Mouse (Mus musculus) hindbrain, embryonic 11.5 days (tissue): ENCODE data around the gene Rusc2. TPM values are rescaled to one million over a fixed set of nuclear protein-coding genes. Genes with fewer than 3 reads are reported as not detected.

Experiments
- ATAC-seq: fragments of 200-750 bp; cut with Nextera tagmentation; 2 replicates; pipeline ENCODE4 v1.8.0; 2017; ENCODE audit warnings: mild to moderate bottlenecking, moderate TSS enrichment, moderate library complexity; ENCODE audit not compliant: low FRiP score
- DNase-seq: peaks from one replicate; pipeline ENCODE4 v3.0.0-alpha.2; 2015; ENCODE audit warnings: low spot score
- H3K27ac ChIP-seq: fragments of 300-500 bp; sonication (generic); 2 replicates; pipeline ENCODE4 v1.5.1; 2014; ENCODE audit warnings: mild to moderate bottlenecking, low read depth, low read length
- H3K27me3 ChIP-seq: fragments of 300-500 bp; sonication (generic); 2 replicates; pipeline ENCODE4 v1.6.1; 2014; ENCODE audit warnings: mild to moderate bottlenecking, low read length, moderate library complexity, mixed read lengths; ENCODE audit not compliant: control insufficient read depth, insufficient read depth
- H3K36me3 ChIP-seq: fragments of 300-500 bp; sonication (generic); 2 replicates; pipeline ENCODE4 v1.6.1; 2014; ENCODE audit warnings: mild to moderate bottlenecking, low read length, moderate library complexity, mixed read lengths; ENCODE audit not compliant: control insufficient read depth, insufficient read depth
- H3K4me1 ChIP-seq: fragments of 300-500 bp; sonication (generic); replicated peaks from 2 replicates; pipeline ENCODE4 v1.6.1; 2014; ENCODE audit warnings: low read length, mixed read lengths; ENCODE audit not compliant: control insufficient read depth, insufficient read depth
- H3K4me2 ChIP-seq: fragments of 300-500 bp; sonication (generic); replicated peaks from 2 replicates; pipeline ENCODE4 v1.6.1; 2014; ENCODE audit warnings: mild to moderate bottlenecking, low read depth, low read length
- H3K4me3 ChIP-seq: fragments of 300-500 bp; sonication (generic); 2 replicates; pipeline ENCODE4 v1.5.1; 2014; ENCODE audit warnings: low read depth, low read length
- H3K9ac ChIP-seq: fragments of 300-500 bp; sonication (generic); 2 replicates; pipeline ENCODE4 v1.6.1; 2014; ENCODE audit warnings: low read depth, low read length
- H3K9me3 ChIP-seq: fragments of 300-500 bp; sonication (generic); 2 replicates; pipeline ENCODE4 v1.6.1; 2016; ENCODE audit warnings: low read length; ENCODE audit not compliant: control insufficient read depth
- WGBS: fragments of 180-500 bp; shearing (Covaris S2); extraction: QIAGEN DNeasy Blood & Tissue Kit; methylation state at CpG from one replicate; pipeline ENCODE4 v1.1.7; 2014; 5-methylcytosine and 5-hydroxymethylcytosine counted together
- polyA plus RNA-seq: library from polyadenylated mRNA; unstranded; fragments of >200 nt; fragmentation: Nextera tagmentation; extraction: Ambion mirVana; gene quantifications from 2 replicates; pipeline ENCODE4 v1.2.1, GENCODE M21; 2014

Gene Rusc2
- polyA plus RNA-seq, 1 experiment from 2014 or later = 19.1 TPM

GRCm38 (mm10) chr4:43417269-43418062 is 35.7 kb downstream of the Rusc2 start:
- no peak overlapping the region for H3K9ac ChIP-seq
- ATAC-seq (no peak), DNase-seq (no peak)
- no peaks in the 10 kb centered on the region for H3K9me3 ChIP-seq
- no peak overlapping the region for H3K27ac ChIP-seq
- H3K27me3 ChIP-seq = no peaks in the 10 kb centered on the region
- H3K4me3 ChIP-seq = no peak overlapping the region
- 0 out of 2 replicates have a peak, but pooled peaks cover 5% of the 10 kb centered on the region for H3K36me3 ChIP-seq
- no peaks in the 10 kb centered on the region for H3K4me1 ChIP-seq
- H3K4me2 ChIP-seq = no peak overlapping the region
- 80% methylated on average over 16 of the region's 16 CpGs for WGBS

GRCm38 (mm10) chr4:43418450-43418849 is 36.7 kb downstream of the Rusc2 start:
- no peak overlapping the region for H3K4me3 ChIP-seq
- 0 out of 2 replicates have a peak, but pooled peaks cover 5% of the 10 kb centered on the region for H3K36me3 ChIP-seq
- no peak for DNase-seq
- no peaks in the 10 kb centered on the region for H3K9me3 ChIP-seq
- WGBS = 78% methylated on average over 4 of the region's 4 CpGs
- H3K4me2 ChIP-seq = no peak overlapping the region
- no peak for ATAC-seq
- H3K27ac ChIP-seq = no peak overlapping the region
- no peaks in the 10 kb centered on the region for H3K4me1 ChIP-seq
- peaks cover under 1% of the 10 kb centered on the region; the same call in 1 of the 2 replicates for H3K27me3 ChIP-seq
- H3K9ac ChIP-seq = no peak overlapping the region

DNA sequence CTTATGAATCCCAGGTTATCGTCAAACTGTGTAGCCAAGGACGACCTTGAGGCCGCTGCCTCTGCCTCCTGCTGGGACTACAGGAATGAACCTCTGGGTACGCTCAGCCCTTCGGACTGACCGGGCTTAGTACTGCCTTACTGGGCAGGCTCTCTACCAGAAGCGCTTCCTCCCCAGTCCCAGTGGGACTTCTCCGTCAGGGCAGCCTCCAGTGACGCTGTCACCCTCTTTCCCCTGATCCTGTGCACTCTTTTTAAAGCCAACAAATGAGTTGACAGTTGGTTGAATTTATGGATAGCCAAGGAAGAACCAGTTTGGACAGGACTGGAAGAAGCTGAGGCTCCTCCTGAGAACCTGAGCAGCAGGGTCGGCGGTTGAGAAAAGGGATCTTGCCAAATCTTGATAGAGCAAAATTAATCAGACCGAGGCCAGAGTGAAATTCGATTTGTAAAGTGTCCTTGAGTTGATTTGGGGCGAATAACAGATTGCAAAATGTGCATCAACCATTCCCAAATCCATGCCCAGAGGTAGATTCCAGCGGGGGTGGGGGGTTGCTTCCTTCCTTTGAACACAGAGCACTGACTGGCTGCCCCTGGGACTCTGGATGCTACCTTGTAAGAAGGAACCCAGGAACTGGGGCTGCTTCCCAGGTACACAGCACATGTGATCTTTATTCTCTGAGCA is 37.3 kb downstream of the Rusc2 start:
- ATAC-seq = no peak
- Histone ChIP-seq H3K27ac (no peak overlapping the region), H3K4me2 (no peak overlapping the region), H3K27me3 (peaks cover 5% of the 10 kb centered on the region; the same call in 1 of the 2 replicates), H3K9ac (no peak overlapping the region), H3K36me3 (0 out of 2 replicates have a peak, but pooled peaks cover 5% of the 10 kb centered on the region), H3K4me1 (no peaks in the 10 kb centered on the region), H3K4me3 (no peak overlapping the region), H3K9me3 (no peaks in the 10 kb centered on the region)
- no peak for DNase-seq
- 56% methylated on average over 15 of the region's 15 CpGs for WGBS

GRCm38 (mm10) chr4:43419801-43420281 is 38.1 kb downstream of the Rusc2 start:
- Histone ChIP-seq H3K27me3 (peaks cover 12% of the 10 kb centered on the region), H3K4me2 (no peak overlapping the region), H3K27ac (no peak overlapping the region), H3K9me3 (no peaks in the 10 kb centered on the region), H3K9ac (no peak overlapping the region), H3K36me3 (peaks cover 10% of the 10 kb centered on the region; the same call in 1 of the 2 replicates), H3K4me1 (no peaks in the 10 kb centered on the region), H3K4me3 (no peak overlapping the region)
- 74% methylated on average over 9 of the region's 9 CpGs for WGBS
- ATAC-seq (no peak), DNase-seq (no peak)

GRCm38 (mm10) chr4:43420305-43420704 is 38.5 kb downstream of the Rusc2 start:
- WGBS = 8% methylated on average over 6 of the region's 6 CpGs
- Histone ChIP-seq H3K27me3 (peaks cover 17% of the 10 kb centered on the region), H3K4me3 (no peak overlapping the region), H3K36me3 (peaks cover 10% of the 10 kb centered on the region; the same call in 1 of the 2 replicates), H3K9me3 (no peaks in the 10 kb centered on the region), H3K9ac (no peak overlapping the region), H3K4me1 (peaks cover 2% of the 10 kb centered on the region; the same call in 1 of the 2 replicates), H3K27ac (no peak overlapping the region), H3K4me2 (no peak overlapping the region)
- peak; percentile 89 for DNase-seq
- no peak for ATAC-seq

DNA sequence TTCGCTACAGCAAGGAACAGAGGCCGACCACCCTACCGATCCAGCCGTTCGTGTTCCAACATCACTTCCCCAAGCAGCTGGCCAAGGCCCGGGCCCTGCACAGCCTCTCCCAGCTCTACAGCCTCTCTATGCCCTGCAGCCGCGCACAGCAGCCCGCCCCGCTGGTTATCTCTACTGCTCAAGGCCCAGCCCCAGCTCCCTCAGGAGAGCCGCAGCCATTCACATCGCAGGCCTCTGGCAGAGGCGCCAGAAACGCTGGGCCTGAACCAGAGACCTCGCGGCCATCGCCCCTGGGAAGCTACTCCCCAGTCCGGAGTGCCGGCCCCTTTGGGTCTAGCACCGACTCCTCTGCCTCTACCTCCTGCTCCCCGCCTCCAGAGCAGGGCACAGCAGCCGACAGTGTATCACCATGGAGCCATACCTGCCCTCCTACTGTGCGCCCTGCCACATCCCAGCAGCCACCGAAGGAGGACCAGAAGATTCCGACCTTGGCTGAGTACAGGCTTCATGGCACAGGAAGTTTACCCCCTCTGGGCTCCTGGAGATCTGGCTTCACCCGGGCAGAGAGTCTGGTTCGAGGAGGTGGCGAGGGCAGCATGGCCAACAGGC is 40.0 kb downstream of the Rusc2 start:
- Histone ChIP-seq H3K27me3 (peaks cover 31% of the 10 kb centered on the region), H3K4me1 (peaks cover 6% of the 10 kb centered on the region; the same call in 1 of the 2 replicates), H3K36me3 (peaks cover 10% of the 10 kb centered on the region; the same call in 1 of the 2 replicates), H3K9me3 (no peaks in the 10 kb centered on the region), H3K27ac (no peak overlapping the region), H3K4me3 (no peak overlapping the region), H3K9ac (no peak overlapping the region), H3K4me2 (no peak overlapping the region)
- no peak for ATAC-seq
- no peak for DNase-seq
- 80% methylated on average over 28 of the region's 28 CpGs for WGBS

DNA sequence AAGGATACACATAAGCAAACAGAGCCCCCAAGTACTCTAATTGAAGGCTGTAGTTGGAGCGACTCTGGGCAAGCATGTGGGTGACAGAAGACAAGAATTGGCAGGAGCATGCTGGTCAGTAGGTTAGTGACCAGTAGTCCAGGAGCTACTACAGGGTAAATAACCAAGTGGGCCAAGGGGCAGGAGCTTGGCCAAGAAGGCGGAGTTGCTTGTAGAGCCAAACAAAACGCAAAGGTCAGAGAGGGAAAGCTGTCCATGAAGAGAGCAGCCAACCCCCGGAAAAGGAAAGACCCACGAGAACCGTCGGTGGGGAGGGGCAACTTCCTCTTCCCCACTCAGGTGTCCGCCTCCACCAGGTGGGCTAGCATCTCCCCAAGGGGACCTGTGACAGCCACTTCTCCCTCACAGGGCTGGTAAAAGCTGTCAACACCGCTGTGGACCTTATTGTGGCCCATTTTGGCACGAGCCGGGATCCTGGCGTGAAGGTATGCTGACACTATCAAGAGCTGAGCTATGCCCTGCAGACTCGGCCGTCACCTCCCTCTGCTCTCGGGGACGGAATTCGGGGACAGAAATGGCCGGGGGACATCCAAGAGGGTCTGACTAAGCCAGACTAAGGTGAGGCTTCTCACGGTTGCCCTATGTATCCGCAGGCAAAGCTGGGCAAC is 41.6 kb downstream of the Rusc2 start:
- whole genome bisulfite sequencing = 89% methylated on average over 19 of the region's 20 CpGs
- H3K36me3 ChIP-seq = peaks cover 10% of the 10 kb centered on the region; the same call in 1 of the 2 replicates
- H3K4me1 ChIP-seq = peaks cover 6% of the 10 kb centered on the region; the same call in 1 of the 2 replicates
- no peak overlapping the region for H3K27ac ChIP-seq
- ATAC-seq = no peak
- no peak for DNase-seq
- H3K4me3 ChIP-seq = no peak overlapping the region
- peaks cover 47% of the 10 kb centered on the region for H3K27me3 ChIP-seq
- no peak overlapping the region for H3K4me2 ChIP-seq
- H3K9me3 ChIP-seq = no peaks in the 10 kb centered on the region
- no peak overlapping the region for H3K9ac ChIP-seq

GRCm38 (mm10) chr4:43424072-43424471 is 42.3 kb downstream of the Rusc2 start:
- Histone ChIP-seq H3K4me2 (no peak overlapping the region), H3K36me3 (peaks cover 10% of the 10 kb centered on the region; the same call in 1 of the 2 replicates), H3K4me1 (peaks cover 9% of the 10 kb centered on the region; the same call in 1 of the 2 replicates), H3K9ac (no peak overlapping the region), H3K4me3 (no peak overlapping the region), H3K9me3 (no peaks in the 10 kb centered on the region), H3K27ac (no peak overlapping the region), H3K27me3 (peaks cover 47% of the 10 kb centered on the region)
- 81% methylated on average over 9 of the region's 9 CpGs for WGBS
- ATAC-seq (no peak), DNase-seq (no peak)
